Mouse (Mus musculus): ENCODE measurements around the gene Gse1. TPM values are rescaled to one million over a fixed set of nuclear protein-coding genes. Genes with fewer than 3 reads are reported as not detected.

The Gse1 gene
- polyA plus RNA-seq, 1 experiment from 2014 or later, result 9.6 TPM

DNA sequence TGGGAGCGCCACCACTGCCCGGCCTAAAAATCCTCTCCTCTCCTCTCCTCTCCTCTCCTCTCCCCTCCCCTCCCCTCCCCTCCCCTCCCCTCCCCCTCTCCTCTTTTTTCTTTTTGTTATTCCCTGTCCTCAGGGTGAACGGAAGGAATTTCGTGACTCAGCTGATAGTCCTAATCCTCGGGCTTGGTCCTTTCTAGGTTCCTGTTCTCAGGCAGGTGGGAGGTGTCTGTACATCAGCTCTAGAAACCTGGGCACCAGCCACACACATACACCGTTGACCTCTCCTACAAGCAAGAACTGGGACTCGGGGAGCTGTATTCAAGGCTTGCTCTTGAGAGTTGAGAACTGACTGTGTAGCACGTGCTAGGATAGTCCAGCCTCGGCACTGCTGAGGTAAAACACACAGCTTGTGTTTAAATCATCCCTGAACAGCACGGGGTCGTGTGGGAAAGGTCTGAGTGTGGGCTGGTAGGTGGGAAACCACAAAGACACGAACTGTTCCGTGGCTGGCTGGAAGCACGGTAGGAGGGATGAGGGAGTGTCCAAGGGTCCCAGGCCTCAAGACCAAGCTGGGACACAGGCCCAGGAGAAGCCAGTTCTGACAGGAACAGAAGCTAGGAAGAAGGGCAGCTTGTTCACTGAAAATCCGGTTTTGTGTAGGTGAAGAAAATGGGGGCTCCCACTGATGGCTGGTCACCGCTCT is 302.8 kb downstream of the Gse1 start:
- Histone ChIP-seq H3K9ac (no peak overlapping the region; the same call in 1 of the 2 replicates), H3K4me1 (peaks cover 83% of the 10 kb centered on the region), H3K9me3 (no peaks in the 10 kb centered on the region), H3K27ac (peak overlapping the region; percentile 77; the same call in 1 of the 2 replicates), H3K4me3 (no peak overlapping the region), H3K4me2 (no peak overlapping the region), H3K36me3 (no peaks in the 10 kb centered on the region), H3K27me3 (no peaks in the 10 kb centered on the region)
- 56% methylated on average over 15 of the region's 16 CpGs for WGBS
- no peak for ATAC-seq (ENCODE audit: borderline replicate concordance, extremely low read depth, low FRiP score, low TSS enrichment)

DNA sequence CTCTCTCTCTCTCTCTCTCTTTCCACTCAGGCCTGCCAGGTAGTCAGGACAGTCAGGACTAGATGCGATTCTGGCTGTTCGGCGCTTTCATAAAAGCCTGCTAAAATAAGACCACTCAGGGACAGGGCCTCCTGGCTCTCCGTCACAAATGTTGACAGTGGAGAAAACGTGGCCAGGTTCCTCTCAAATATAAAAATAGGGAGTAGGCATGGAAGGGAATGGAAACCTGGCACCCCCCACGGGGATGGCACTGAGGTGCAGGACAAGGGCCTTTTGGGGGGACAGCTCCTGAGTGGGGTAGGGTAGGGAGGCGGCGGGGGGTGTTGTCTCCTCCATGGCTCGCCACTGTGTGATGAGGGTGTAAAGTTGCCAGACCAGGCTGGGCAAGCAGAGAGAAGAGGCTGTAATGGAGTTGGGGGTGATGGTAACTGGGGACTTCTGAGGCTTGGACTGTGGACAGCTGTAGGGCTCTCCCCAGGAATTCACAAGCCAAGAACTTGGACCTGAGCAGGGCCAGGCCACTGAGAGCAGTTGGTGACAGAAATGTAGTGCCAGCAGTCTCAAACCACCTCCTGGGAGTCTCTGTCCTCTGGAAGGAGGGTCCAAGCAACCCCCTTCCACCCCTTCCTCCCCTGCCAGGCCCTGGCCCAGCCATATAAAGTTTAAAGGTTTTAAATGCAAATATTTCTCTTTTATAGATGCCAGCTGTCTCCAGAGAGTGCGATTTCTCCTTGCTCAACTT is 303.7 kb downstream of the Gse1 start:
- WGBS, result 50% methylated on average over 10 of the region's 10 CpGs
- no peak overlapping the region for H3K9ac ChIP-seq

DNA sequence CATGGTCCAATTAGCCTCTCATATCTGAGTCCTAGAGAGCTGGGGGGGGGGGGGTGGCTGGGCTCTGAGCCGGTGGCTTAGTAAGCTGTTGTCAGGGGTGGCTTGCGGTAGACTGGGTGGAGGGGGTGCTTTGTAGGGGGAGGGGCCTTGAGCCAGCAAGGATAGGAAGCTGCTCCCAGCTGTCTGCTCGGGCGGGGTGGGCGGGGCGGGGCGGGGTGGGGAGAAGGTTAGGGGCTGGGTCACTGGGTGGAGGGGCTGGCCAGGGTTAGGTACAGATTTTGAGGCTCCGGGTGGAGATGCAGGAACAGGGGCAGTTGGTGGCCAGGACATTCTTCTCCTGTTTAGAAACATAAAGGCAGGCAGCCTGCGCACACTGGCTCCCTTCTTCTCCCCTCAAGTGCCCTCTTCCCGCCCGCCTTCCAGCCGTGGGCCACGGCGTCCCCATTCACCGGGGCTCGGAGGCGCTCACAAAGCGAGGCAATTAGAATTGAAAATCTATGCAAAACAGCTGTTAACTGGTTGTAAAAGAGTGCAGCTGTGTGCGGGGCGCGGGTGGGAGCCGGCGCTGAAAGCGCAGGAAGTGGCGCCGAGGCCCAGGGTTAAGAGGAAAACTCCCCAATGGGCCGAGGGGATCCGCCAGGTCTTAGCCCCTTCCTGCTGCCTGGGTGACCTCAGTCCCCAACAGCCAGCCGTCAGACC is 304.4 kb downstream of the Gse1 start:
- peak overlapping the region; percentile 23; the same call in 1 of the 2 replicates for H3K9ac ChIP-seq

More for the DNA sequence above, 303.7 kb downstream of the Gse1 start:
- ATAC-seq (ENCODE audit: borderline replicate concordance, extremely low read depth, low FRiP score, low TSS enrichment), result no peak
- Histone ChIP-seq H3K9me3 (no peaks in the 10 kb centered on the region), H3K27ac (peak overlapping the region; percentile 77), H3K36me3 (no peaks in the 10 kb centered on the region), H3K4me1 (peaks cover 83% of the 10 kb centered on the region), H3K27me3 (no peaks in the 10 kb centered on the region), H3K4me3 (no peak overlapping the region), H3K4me2 (peak overlapping the region; percentile 12; the same call in 1 of the 2 replicates)

DNA sequence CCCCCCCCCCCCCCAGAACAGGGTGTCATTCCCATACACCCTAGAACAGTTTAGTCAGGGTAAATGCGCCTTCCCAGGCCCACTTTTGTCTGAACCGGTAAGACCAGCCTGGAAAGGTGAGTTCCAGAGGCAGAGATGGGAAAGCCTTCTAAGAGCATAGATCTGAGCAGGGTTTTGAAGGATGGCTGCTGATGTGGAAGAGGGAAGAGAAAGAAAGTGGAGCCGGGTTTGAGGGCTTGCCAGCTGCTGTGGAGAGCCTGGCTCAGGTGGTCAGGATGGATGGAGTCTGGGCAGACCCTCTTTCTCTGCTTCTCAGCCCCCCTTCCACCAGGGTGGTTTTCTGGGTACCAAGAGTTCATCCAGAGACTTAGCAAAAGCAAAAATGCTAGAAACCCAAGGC is 305.1 kb downstream of the Gse1 start:
- WGBS, result 51% methylated on average over 3 of the region's 3 CpGs
- Histone ChIP-seq H3K27ac (peak overlapping the region; percentile 77), H3K9me3 (no peaks in the 10 kb centered on the region), H3K9ac (0 out of 2 replicates have a peak overlapping the region, but pooled peaks have one; percentile 23), H3K4me3 (no peak overlapping the region), H3K4me1 (peaks cover 83% of the 10 kb centered on the region), H3K27me3 (no peaks in the 10 kb centered on the region), H3K4me2 (peak overlapping the region; percentile 47; the same call in 1 of the 2 replicates), H3K36me3 (no peaks in the 10 kb centered on the region)
- no peak for ATAC-seq (ENCODE audit: borderline replicate concordance, extremely low read depth, low FRiP score, low TSS enrichment)

More for the DNA sequence above, 304.4 kb downstream of the Gse1 start:
- 9% methylated on average over 28 of the region's 29 CpGs for WGBS
- H3K9me3 ChIP-seq, result no peaks in the 10 kb centered on the region
- no peaks in the 10 kb centered on the region for H3K27me3 ChIP-seq
- peak overlapping the region; percentile 77 for H3K27ac ChIP-seq
- H3K4me3 ChIP-seq, result no peak overlapping the region
- H3K4me1 ChIP-seq, result peaks cover 84% of the 10 kb centered on the region
- peak; percentile 3; the same call in 1 of the 2 replicates for ATAC-seq (ENCODE audit: borderline replicate concordance, extremely low read depth, low FRiP score, low TSS enrichment)
- peak overlapping the region; percentile 47 for H3K4me2 ChIP-seq
- no peaks in the 10 kb centered on the region for H3K36me3 ChIP-seq

DNA sequence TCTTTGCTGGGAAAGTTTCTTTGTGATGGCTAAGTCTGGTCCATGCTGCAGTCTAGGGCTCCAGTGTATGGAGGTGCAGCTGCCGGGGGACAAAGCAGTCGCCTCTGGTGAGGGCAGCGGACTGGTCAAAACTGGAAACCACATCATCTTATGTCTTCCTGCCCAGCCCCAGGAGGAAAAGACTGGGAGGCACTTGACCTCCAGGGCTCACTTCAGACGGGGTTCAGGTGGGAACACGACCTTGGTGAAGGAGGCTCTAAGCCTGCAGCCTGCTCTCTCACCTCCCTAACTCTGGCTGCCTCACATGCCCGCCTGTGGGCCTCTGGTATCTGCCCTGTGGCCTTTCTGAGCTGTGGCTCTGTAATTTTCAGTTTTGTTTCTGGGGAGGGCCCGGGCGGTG is 305.8 kb downstream of the Gse1 start:
- Histone ChIP-seq H3K9me3 (no peaks in the 10 kb centered on the region), H3K27ac (no peak overlapping the region), H3K27me3 (no peaks in the 10 kb centered on the region), H3K4me1 (peaks cover 83% of the 10 kb centered on the region), H3K4me3 (no peak overlapping the region), H3K4me2 (no peak overlapping the region), H3K36me3 (no peaks in the 10 kb centered on the region), H3K9ac (no peak overlapping the region)
- 47% methylated on average over 8 of the region's 8 CpGs for WGBS
- no peak for ATAC-seq (ENCODE audit: borderline replicate concordance, extremely low read depth, low FRiP score, low TSS enrichment)

DNA sequence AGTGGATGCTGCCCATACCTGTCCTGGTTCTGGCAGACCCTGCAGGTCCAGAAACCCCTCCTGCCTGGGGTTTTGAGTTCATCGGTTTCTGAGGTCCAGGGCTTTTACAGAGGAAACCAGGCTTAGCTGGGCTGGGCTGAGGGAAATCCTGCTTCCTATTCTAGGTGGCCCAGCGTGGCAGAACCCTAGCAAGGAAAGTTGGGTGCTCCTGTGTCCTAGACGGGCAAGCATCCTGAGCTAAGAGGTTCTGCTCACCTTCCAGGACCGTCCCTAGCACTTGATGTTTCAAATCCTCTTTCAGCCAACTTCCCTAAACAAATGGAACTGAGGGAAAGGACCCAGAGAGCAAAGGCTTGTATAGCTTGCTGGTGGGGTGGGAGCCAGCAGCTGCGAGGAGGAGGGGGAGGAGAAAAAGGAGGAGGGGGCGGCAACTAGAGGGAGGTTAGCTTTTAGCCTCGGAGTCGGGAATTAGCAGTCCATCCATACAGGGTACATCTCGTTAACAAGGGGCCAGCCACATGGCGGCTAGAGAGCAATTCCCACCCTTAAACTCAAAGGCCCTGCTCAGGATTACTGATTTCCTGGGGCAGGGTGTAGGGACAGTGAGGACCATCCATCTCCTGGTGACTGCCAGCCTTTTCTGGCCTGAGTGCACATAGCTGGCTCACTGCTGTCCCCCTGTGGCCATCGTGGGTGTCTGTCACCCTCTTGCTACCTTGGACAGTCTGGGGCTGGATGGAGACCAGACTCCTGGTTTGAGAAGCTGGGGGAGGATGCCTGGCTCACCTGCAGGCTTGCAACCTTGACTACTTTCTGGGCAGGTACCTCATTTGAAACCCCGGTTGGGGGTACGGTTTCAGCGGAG is 306.5 kb downstream of the Gse1 start:
- H3K4me2 ChIP-seq, result peak overlapping the region; percentile 98

DNA sequence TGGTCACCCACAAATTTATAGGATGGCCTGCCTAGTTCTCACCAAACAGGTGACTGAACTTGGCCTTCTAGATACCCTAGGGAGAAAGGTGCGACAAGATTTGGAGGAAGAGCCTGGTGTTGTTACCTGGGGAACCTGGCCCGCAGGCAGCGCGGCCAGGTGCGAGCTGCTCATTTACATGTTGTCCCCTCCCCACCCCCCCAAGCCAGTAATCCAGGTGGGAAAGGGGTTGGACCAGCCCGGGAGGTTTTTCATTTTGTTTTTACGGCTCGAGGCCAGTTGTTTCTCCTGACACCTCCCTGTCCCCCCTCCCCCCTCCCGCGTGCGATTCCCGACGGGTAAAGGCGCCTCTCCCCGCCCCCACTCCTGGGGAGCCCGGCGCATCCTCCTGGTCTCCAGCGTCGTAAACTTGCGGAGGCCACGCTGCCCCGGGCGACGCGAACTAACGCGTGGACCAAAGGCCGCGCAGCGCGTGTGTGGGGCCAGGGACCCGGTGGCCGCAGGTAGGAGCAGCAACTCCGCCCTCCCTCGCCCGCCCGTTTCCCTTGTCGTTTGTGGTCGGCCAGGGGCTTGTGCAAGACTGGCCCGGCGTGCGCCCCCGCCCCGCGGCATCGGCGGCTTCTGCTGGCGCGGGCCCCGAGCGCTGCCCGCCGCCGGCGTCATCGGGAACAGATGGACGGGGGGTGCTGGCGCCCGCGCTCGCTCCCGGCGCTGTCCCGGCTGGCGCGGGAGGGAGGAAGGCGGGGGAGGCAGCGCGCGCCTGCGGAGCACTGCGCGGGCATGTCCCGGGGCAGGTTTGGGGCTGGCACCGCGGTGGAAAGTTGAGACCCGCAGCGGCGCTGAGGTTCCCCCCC is 307.4 kb downstream of the Gse1 start:
- under 1% methylated on average over 70 of the region's 79 CpGs for WGBS
- H3K27ac ChIP-seq, result peak overlapping the region; percentile 97
- peak; percentile 3; the same call in 1 of the 2 replicates for ATAC-seq (ENCODE audit: borderline replicate concordance, extremely low read depth, low FRiP score, low TSS enrichment)
- H3K9me3 ChIP-seq, result no peaks in the 10 kb centered on the region
- H3K4me1 ChIP-seq, result peaks cover 96% of the 10 kb centered on the region
- peak overlapping the region; percentile 98 for H3K4me2 ChIP-seq
- H3K4me3 ChIP-seq, result peak overlapping the region; percentile 66
- H3K36me3 ChIP-seq, result no peaks in the 10 kb centered on the region
- peak overlapping the region; percentile 48 for H3K9ac ChIP-seq
- H3K27me3 ChIP-seq, result no peaks in the 10 kb centered on the region

More for the DNA sequence above, 306.5 kb downstream of the Gse1 start:
- Histone ChIP-seq H3K4me3 (no peak overlapping the region), H3K36me3 (no peaks in the 10 kb centered on the region), H3K9ac (no peak overlapping the region), H3K27me3 (no peaks in the 10 kb centered on the region), H3K4me1 (peaks cover 87% of the 10 kb centered on the region), H3K9me3 (no peaks in the 10 kb centered on the region), H3K27ac (peak overlapping the region; percentile 97; the same call in 1 of the 2 replicates)
- ATAC-seq (ENCODE audit: borderline replicate concordance, extremely low read depth, low FRiP score, low TSS enrichment), result peak; percentile 20; the same call in 1 of the 2 replicates
- 15% methylated on average over 13 of the region's 14 CpGs for WGBS

DNA sequence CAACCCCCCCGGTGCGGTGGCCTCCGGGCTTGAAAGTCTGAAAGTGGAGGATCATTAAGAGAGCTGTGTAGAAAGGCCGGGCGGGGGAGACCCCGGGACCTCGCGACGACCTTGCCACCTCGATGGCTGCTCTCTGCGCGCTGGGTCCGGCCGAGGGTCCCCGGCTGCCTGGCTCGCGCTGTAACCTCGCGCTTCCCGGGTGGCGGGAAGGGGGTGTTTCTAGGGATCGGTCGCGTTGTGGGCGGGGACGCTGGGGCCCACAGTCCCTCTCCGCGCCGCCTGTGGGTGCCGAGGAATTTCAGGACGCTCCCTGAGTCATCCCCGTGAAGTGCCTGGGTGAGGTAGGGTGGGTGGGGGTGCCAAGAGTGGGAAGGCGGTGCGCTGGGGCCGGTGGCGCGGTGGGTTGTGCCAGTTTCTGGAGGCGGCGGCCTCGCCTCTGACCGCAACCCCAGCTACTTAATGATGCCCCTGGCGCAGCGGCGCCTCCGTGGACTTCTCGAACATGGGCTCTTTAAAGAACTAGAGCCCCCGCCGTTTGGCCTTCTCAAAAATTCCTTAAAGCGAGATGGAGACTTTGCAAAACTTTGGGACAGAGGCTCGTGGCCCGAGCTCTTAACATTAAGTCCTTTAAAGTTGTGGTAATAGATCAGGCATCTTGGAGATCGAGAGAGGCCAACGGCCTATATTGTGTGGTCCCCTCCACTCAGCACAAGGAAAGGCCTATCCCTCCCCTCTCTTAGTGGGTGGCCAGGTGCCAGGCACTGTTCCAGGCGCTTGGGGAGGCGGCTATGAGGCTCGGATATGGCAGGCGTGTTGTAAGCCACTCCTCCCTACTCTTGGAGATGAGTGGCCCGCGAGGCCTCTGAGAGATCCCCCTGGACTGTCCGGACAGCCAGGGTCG is 308.3 kb downstream of the Gse1 start:
- peak overlapping the region; percentile 98 for H3K4me2 ChIP-seq
- H3K27ac ChIP-seq, result peak overlapping the region; percentile 97
- peaks cover 94% of the 10 kb centered on the region for H3K4me1 ChIP-seq
- no peaks in the 10 kb centered on the region for H3K36me3 ChIP-seq
- no peaks in the 10 kb centered on the region for H3K9me3 ChIP-seq
- peak overlapping the region; percentile 66 for H3K4me3 ChIP-seq
- WGBS, result under 1% methylated on average over 61 of the region's 61 CpGs
- peak; percentile 39 for ATAC-seq (ENCODE audit: borderline replicate concordance, extremely low read depth, low FRiP score, low TSS enrichment)
- no peaks in the 10 kb centered on the region for H3K27me3 ChIP-seq
- peak overlapping the region; percentile 48 for H3K9ac ChIP-seq

DNA sequence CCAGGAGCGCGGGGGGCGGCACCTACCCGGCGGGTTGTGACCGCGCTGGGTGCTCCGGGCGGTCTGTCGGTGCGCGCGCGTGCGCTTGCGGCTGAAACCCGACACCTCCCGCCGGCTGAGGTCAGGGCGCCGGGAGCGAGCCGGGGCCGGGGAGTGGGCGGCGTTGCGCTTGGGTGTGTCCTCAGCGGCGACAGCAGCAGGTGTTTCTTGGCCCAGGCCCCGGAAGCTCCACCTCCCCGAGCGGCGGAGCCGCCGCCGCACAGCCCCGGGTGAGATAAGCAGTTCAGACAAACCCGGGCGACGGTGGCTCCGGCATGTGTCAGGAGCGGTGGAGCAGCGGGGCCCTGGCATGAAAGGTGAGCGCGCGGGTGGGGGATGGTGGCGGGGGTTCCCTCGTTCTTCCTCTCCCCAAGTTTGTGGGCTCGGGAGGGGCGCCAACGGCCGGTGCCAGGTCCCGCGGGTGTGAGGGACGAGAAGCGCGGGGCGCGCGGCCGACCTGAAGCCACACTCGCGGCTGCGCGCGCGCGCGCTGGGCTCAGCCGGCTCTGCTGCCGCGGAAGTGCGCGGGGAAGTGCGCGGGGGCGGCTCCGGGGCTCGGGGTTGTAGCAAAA is 309.1 kb downstream of the Gse1 start:
- peak overlapping the region; percentile 48 for H3K9ac ChIP-seq
- H3K27ac ChIP-seq, result peak overlapping the region; percentile 97
- H3K36me3 ChIP-seq, result no peaks in the 10 kb centered on the region
- H3K27me3 ChIP-seq, result no peaks in the 10 kb centered on the region
- peak; percentile 58 for ATAC-seq (ENCODE audit: borderline replicate concordance, extremely low read depth, low FRiP score, low TSS enrichment)
- no peaks in the 10 kb centered on the region for H3K9me3 ChIP-seq
- 0% methylated on average over 69 of the region's 79 CpGs for WGBS
- peak overlapping the region; percentile 66 for H3K4me3 ChIP-seq
- peaks cover 91% of the 10 kb centered on the region for H3K4me1 ChIP-seq
- H3K4me2 ChIP-seq, result peak overlapping the region; percentile 98

Data from lung, embryonic 15.5 days (tissue).